Mouse (Mus musculus) midbrain, embryonic 12.5 days (tissue): Measurements from ENCODE around the gene Pcyt2. TPM values are rescaled to one million over a fixed set of nuclear protein-coding genes. Genes with fewer than 3 reads are reported as not detected.

Source experiments
- ATAC-seq: fragments of 200-750 bp; cut with Nextera tagmentation; 2 replicates; pipeline ENCODE4 v1.8.0; 2017; ENCODE audit warnings: low read depth, moderate TSS enrichment, moderate library complexity; ENCODE audit not compliant: low FRiP score
- H3K27ac ChIP-seq: fragments of 300-500 bp; sonication (generic); replicated peaks from 2 replicates; pipeline ENCODE4 v1.5.1; 2016; ENCODE audit warnings: mild to moderate bottlenecking
- H3K27me3 ChIP-seq: fragments of 300-500 bp; sonication (generic); 2 replicates; pipeline ENCODE4 v1.6.1; 2016; ENCODE audit warnings: mild to moderate bottlenecking
- H3K36me3 ChIP-seq: fragments of 300-500 bp; sonication (generic); 2 replicates; pipeline ENCODE4 v1.6.1; 2016
- H3K4me1 ChIP-seq: fragments of 300-500 bp; sonication (generic); 2 replicates; pipeline ENCODE4 v1.6.1; 2016
- H3K4me2 ChIP-seq: fragments of 300-500 bp; sonication (generic); replicated peaks from 2 replicates; pipeline ENCODE4 v1.6.1; 2016; ENCODE audit warnings: mild to moderate bottlenecking, moderate library complexity
- H3K4me3 ChIP-seq: fragments of 300-500 bp; sonication (generic); 2 replicates; pipeline ENCODE4 v1.5.1; 2016; ENCODE audit warnings: mild to moderate bottlenecking
- H3K9ac ChIP-seq: fragments of 300-500 bp; sonication (generic); replicated peaks from 2 replicates; pipeline ENCODE4 v1.6.1; 2016; ENCODE audit warnings: mild to moderate bottlenecking, moderate library complexity
- H3K9me3 ChIP-seq: fragments of 300-500 bp; sonication (generic); 2 replicates; pipeline ENCODE4 v1.6.1; 2016; ENCODE audit warnings: mild to moderate bottlenecking
- WGBS: fragments of 180-500 bp; shearing (Covaris S2); methylation state at CpG from one replicate; pipeline ENCODE4 v1.1.7; 2016; 5-methylcytosine and 5-hydroxymethylcytosine counted together
- polyA plus RNA-seq: library from polyadenylated mRNA; unstranded; fragments of >200 nt; fragmentation: Nextera tagmentation; extraction: Ambion mirVana; gene quantifications from 2 replicates; pipeline ENCODE4 v1.2.1, GENCODE M21; 2016

Gene Pcyt2
- polyA plus RNA-seq, 1 experiment from 2014 or later = 157 TPM

GRCm38 (mm10) chr11:120609250-120609649 is 8.5 kb downstream of the Pcyt2 start:
- Histone ChIP-seq H3K36me3 (peaks cover 76% of the 10 kb centered on the region), H3K4me2 (no peak overlapping the region), H3K27me3 (peaks cover 37% of the 10 kb centered on the region), H3K4me1 (peaks cover 22% of the 10 kb centered on the region), H3K9ac (0 out of 2 replicates have a peak overlapping the region, but pooled peaks have one; percentile 47), H3K4me3 (no peak overlapping the region), H3K9me3 (no peaks in the 10 kb centered on the region), H3K27ac (no peak overlapping the region)
- WGBS = 30% methylated on average over 8 of the region's 8 CpGs
- ATAC-seq = no peak

GRCm38 (mm10) chr11:120608241-120609034 is 9.3 kb downstream of the Pcyt2 start, which contains the start of gene Npb:
Npb (plus strand) TSS chr11:120608477.
- peaks cover 76% of the 10 kb centered on the region for H3K36me3 ChIP-seq
- peak within 1 kb of the TSS; percentile 21 for H3K4me3 ChIP-seq
- H3K4me1 ChIP-seq = peaks cover 19% of the 10 kb centered on the region
- 6% methylated on average over 45 of the region's 45 CpGs for WGBS
- ATAC-seq = no peak
- no peaks in the 10 kb centered on the region for H3K9me3 ChIP-seq
- peak within 1 kb of the TSS; percentile 47 for H3K9ac ChIP-seq
- no peak within 1 kb of the TSS for H3K27ac ChIP-seq
- H3K4me2 ChIP-seq = peak within 1 kb of the TSS; percentile 45
- peaks cover 37% of the 10 kb centered on the region for H3K27me3 ChIP-seq

- ATAC-seq = no peak
- peaks cover 37% of the 10 kb centered on the region for H3K27me3 ChIP-seq
- H3K9me3 ChIP-seq = no peaks in the 10 kb centered on the region
- no peak overlapping the region for H3K27ac ChIP-seq
- peaks cover 76% of the 10 kb centered on the region for H3K36me3 ChIP-seq
- no peak overlapping the region for H3K9ac ChIP-seq
- H3K4me1 ChIP-seq = peaks cover 19% of the 10 kb centered on the region
- 83% methylated on average over 4 of the region's 4 CpGs for WGBS
- no peak overlapping the region for H3K4me3 ChIP-seq
- no peak overlapping the region for H3K4me2 ChIP-seq
Measured at GRCm38 (mm10) chr11:120606764-120607163, 11.0 kb downstream of the Pcyt2 start.

- Histone ChIP-seq H3K4me1 (peaks cover 19% of the 10 kb centered on the region), H3K9me3 (no peaks in the 10 kb centered on the region), H3K4me2 (no peak overlapping the region), H3K27me3 (peaks cover 37% of the 10 kb centered on the region), H3K36me3 (peaks cover 71% of the 10 kb centered on the region), H3K4me3 (no peak overlapping the region), H3K27ac (no peak overlapping the region), H3K9ac (no peak overlapping the region)
- ATAC-seq = no peak
- WGBS = 93% methylated on average over 7 of the region's 7 CpGs
Measured at GRCm38 (mm10) chr11:120605667-120606066, 12.1 kb downstream of the Pcyt2 start.

- no peak for ATAC-seq
- Histone ChIP-seq H3K27me3 (peaks cover 23% of the 10 kb centered on the region), H3K4me1 (peaks cover 21% of the 10 kb centered on the region), H3K4me3 (no peak overlapping the region), H3K4me2 (no peak overlapping the region), H3K36me3 (peaks cover 64% of the 10 kb centered on the region), H3K9ac (no peak overlapping the region), H3K27ac (no peak overlapping the region), H3K9me3 (no peaks in the 10 kb centered on the region)
- 84% methylated on average over 2 of the region's 2 CpGs for WGBS
Measured at GRCm38 (mm10) chr11:120603545-120603944, 14.2 kb downstream of the Pcyt2 start.

- ATAC-seq = no peak
- Histone ChIP-seq H3K27me3 (no peaks in the 10 kb centered on the region), H3K4me2 (no peak overlapping the region), H3K9me3 (no peaks in the 10 kb centered on the region), H3K4me3 (no peak overlapping the region), H3K9ac (no peak overlapping the region), H3K27ac (no peak overlapping the region), H3K36me3 (peaks cover 64% of the 10 kb centered on the region), H3K4me1 (peaks cover 28% of the 10 kb centered on the region)
- 96% methylated on average over 3 of the region's 3 CpGs for WGBS
Measured at GRCm38 (mm10) chr11:120600716-120601115, 17.0 kb downstream of the Pcyt2 start.

GRCm38 (mm10) chr11:120598990-120599549 is 18.7 kb downstream of the Pcyt2 start:
- peak overlapping the region; percentile 100 for H3K9ac ChIP-seq
- peaks cover 62% of the 10 kb centered on the region for H3K36me3 ChIP-seq
- H3K9me3 ChIP-seq = no peaks in the 10 kb centered on the region
- peak overlapping the region; percentile 86 for H3K27ac ChIP-seq
- peak overlapping the region; percentile 100 for H3K4me3 ChIP-seq
- ATAC-seq = no peak; the same call in 1 of the 2 replicates
- H3K4me2 ChIP-seq = peak overlapping the region; percentile 99
- H3K27me3 ChIP-seq = no peaks in the 10 kb centered on the region
- 52% methylated on average over 17 of the region's 17 CpGs for WGBS
- peaks cover 28% of the 10 kb centered on the region for H3K4me1 ChIP-seq

- ATAC-seq = peak; percentile 97
- H3K9me3 ChIP-seq = no peaks in the 10 kb centered on the region
- peak within 1 kb of the TSS; percentile 86 for H3K27ac ChIP-seq
- peak within 1 kb of the TSS; percentile 99 for H3K4me2 ChIP-seq
- no peaks in the 10 kb centered on the region for H3K27me3 ChIP-seq
- WGBS = under 1% methylated on average over 87 of the region's 88 CpGs
- peaks cover 62% of the 10 kb centered on the region for H3K36me3 ChIP-seq
- peak within 1 kb of the TSS; percentile 100 for H3K9ac ChIP-seq
- peak within 1 kb of the TSS; percentile 100 for H3K4me3 ChIP-seq
- peaks cover 30% of the 10 kb centered on the region for H3K4me1 ChIP-seq
Measured at GRCm38 (mm10) chr11:120598283-120598989, 19.3 kb downstream of the Pcyt2 start, which contains the start of the genes Alyref and Anapc11. Alyref (minus strand) TSS chr11:120598365. Anapc11 (plus strand) TSS chr11:120598421.

GRCm38 (mm10) chr11:120597240-120598235 is 20.2 kb downstream of the Pcyt2 start:
- Histone ChIP-seq H3K9me3 (no peaks in the 10 kb centered on the region), H3K36me3 (peaks cover 62% of the 10 kb centered on the region), H3K4me2 (peak overlapping the region; percentile 99), H3K27me3 (no peaks in the 10 kb centered on the region), H3K4me1 (peaks cover 30% of the 10 kb centered on the region), H3K4me3 (peak overlapping the region; percentile 100), H3K27ac (peak overlapping the region; percentile 86), H3K9ac (peak overlapping the region; percentile 100)
- ATAC-seq = peak; percentile 67; the same call in 1 of the 2 replicates
- WGBS = 5% methylated on average over 89 of the region's 99 CpGs

GRCm38 (mm10) chr11:120588531-120588930 is 29.2 kb downstream of the Pcyt2 start:
- H3K4me1 ChIP-seq = 0 out of 2 replicates have a peak, but pooled peaks cover 1% of the 10 kb centered on the region
- H3K9me3 ChIP-seq = peaks cover 4% of the 10 kb centered on the region; the same call in 1 of the 2 replicates
- no peak for ATAC-seq
- H3K4me3 ChIP-seq = no peak overlapping the region
- H3K27me3 ChIP-seq = no peaks in the 10 kb centered on the region
- WGBS = 95% methylated on average over 6 of the region's 6 CpGs
- H3K36me3 ChIP-seq = peaks cover 96% of the 10 kb centered on the region
- H3K9ac ChIP-seq = no peak overlapping the region
- H3K4me2 ChIP-seq = no peak overlapping the region
- H3K27ac ChIP-seq = no peak overlapping the region

GRCm38 (mm10) chr11:120583937-120584336 is 33.8 kb downstream of the Pcyt2 start:
- H3K36me3 ChIP-seq = peaks cover 62% of the 10 kb centered on the region
- no peak for ATAC-seq
- no peaks in the 10 kb centered on the region for H3K27me3 ChIP-seq
- H3K4me2 ChIP-seq = no peak overlapping the region
- H3K4me3 ChIP-seq = no peak overlapping the region
- H3K4me1 ChIP-seq = peaks cover 27% of the 10 kb centered on the region
- H3K9ac ChIP-seq = no peak overlapping the region
- WGBS = 97% methylated on average over 1 of the region's 1 CpGs
- H3K27ac ChIP-seq = no peak overlapping the region
- H3K9me3 ChIP-seq = peaks cover 4% of the 10 kb centered on the region; the same call in 1 of the 2 replicates
